Mouse (Mus musculus) heart, postnatal 0 days (tissue): Measurements from ENCODE around the gene Ghitm. TPM values are rescaled to one million over a fixed set of nuclear protein-coding genes. Genes with fewer than 3 reads are reported as not detected.
"Not testable (repeated sequence)": the region's sequence is repeated elsewhere in the genome, so short reads cannot be mapped to it uniquely, and the experiment has no call there.

Experiments
- ATAC-seq: fragments of 200-750 bp; cut with Nextera tagmentation; 2 replicates; pipeline ENCODE4 v1.8.0; 2017; ENCODE audit warnings: low read depth, moderate number of reproducible peaks, moderate library complexity; ENCODE audit not compliant: insufficient read depth
- DNase-seq: peaks from one replicate; pipeline ENCODE4 v3.0.0-alpha.2; 2016; ENCODE audit warnings: low spot score
- H3K27ac ChIP-seq: fragments of 300-500 bp; sonication (generic); 2 replicates; pipeline ENCODE4 v1.5.1; 2014; ENCODE audit warnings: low read depth, mild to moderate bottlenecking
- H3K27me3 ChIP-seq: fragments of 300-500 bp; sonication (generic); 2 replicates; pipeline ENCODE4 v1.6.1; 2014; ENCODE audit warnings: low read length, mixed read lengths; ENCODE audit not compliant: control insufficient read depth, insufficient read depth
- H3K36me3 ChIP-seq: fragments of 300-500 bp; sonication (generic); replicated peaks from 2 replicates; pipeline ENCODE4 v1.6.1; 2014; ENCODE audit warnings: low read length, mixed read lengths; ENCODE audit not compliant: control insufficient read depth, insufficient read depth
- H3K4me1 ChIP-seq: fragments of 300-500 bp; sonication (generic); 2 replicates; pipeline ENCODE4 v1.6.1; 2014; ENCODE audit warnings: antibody characterized with exemption; ENCODE audit not compliant: control insufficient read depth, insufficient read depth
- H3K4me2 ChIP-seq: fragments of 300-500 bp; sonication (generic); 2 replicates; pipeline ENCODE4 v1.6.1; 2014; ENCODE audit warnings: low read depth, mild to moderate bottlenecking, low read length, moderate library complexity
- H3K4me3 ChIP-seq: fragments of 300-500 bp; sonication (generic); 2 replicates; pipeline ENCODE4 v1.5.1; 2014; ENCODE audit warnings: low read depth, low read length
- H3K9ac ChIP-seq: fragments of 300-500 bp; sonication (generic); replicated peaks from 2 replicates; pipeline ENCODE4 v1.6.1; 2014; ENCODE audit warnings: low read depth, low read length, mixed read lengths
- H3K9me3 ChIP-seq: fragments of 300-500 bp; sonication (generic); replicated peaks from 2 replicates; pipeline ENCODE4 v1.6.1; 2016; ENCODE audit warnings: low read length; ENCODE audit not compliant: control insufficient read depth
- CTCF ChIP-seq: IDR thresholded peaks from 2 replicates; pipeline ENCODE4 v1.5.1; 2016; ENCODE audit warnings: antibody characterized with exemption, control low read depth, low read depth
- EP300 ChIP-seq: IDR thresholded peaks from 2 replicates; pipeline ENCODE4 v1.6.1; 2016; ENCODE audit warnings: antibody characterized with exemption, low read depth
- WGBS: fragments of 180-500 bp; shearing (Covaris S2); extraction: QIAGEN DNeasy Blood & Tissue Kit; methylation state at CpG from one replicate; pipeline ENCODE4 v1.1.7; 2014; 5-methylcytosine and 5-hydroxymethylcytosine counted together
- polyA plus RNA-seq: library from polyadenylated mRNA; unstranded; fragments of >200 nt; fragmentation: Nextera tagmentation; extraction: Ambion mirVana; gene quantifications from 2 replicates; pipeline ENCODE4 v1.2.1, GENCODE M21; 2015
- total RNA-seq: library from RNA; depleted of rRNA; stranded (reverse); fragments of >200 nt; gene quantifications from 2 replicates; pipeline ENCODE4 v1.2.3, GENCODE M21; 2014; ENCODE audit warnings: low replicate concordance

The Ghitm gene
- total and polyA plus RNA-seq, 2 experiments from 2014 or later, result 257 to 480 TPM

GRCm38 (mm10) chr14:37163277-37163956 is 28.3 kb upstream of the Ghitm start:
- H3K9me3 ChIP-seq, result no peaks in the 10 kb centered on the region
- no peaks in the 10 kb centered on the region for H3K36me3 ChIP-seq
- no peak for TF ChIP-seq CTCF
- ATAC-seq, result no peak
- no peak overlapping the region for H3K4me3 ChIP-seq
- no peaks in the 10 kb centered on the region for H3K27me3 ChIP-seq
- no peak for DNase-seq
- H3K4me2 ChIP-seq, result no peak overlapping the region
- H3K4me1 ChIP-seq, result no peaks in the 10 kb centered on the region
- WGBS, result 61% methylated on average over 4 of the region's 4 CpGs
- no peak overlapping the region for H3K27ac ChIP-seq
- H3K9ac ChIP-seq, result no peak overlapping the region

- no peak overlapping the region for H3K4me2 ChIP-seq
Measured at GRCm38 (mm10) chr14:37154391-37154790, 19.3 kb upstream of the Ghitm start.

GRCm38 (mm10) chr14:37139051-37139710 is 4.1 kb upstream of the Ghitm start:
- 70% methylated on average over 8 of the region's 8 CpGs for WGBS
- no peak for TF ChIP-seq CTCF
- no peak for TF ChIP-seq EP300
- Histone ChIP-seq H3K4me1 (no peaks in the 10 kb centered on the region), H3K9ac (no peak overlapping the region), H3K4me2 (no peak overlapping the region), H3K9me3 (no peaks in the 10 kb centered on the region), H3K27ac (no peak overlapping the region), H3K27me3 (no peaks in the 10 kb centered on the region), H3K36me3 (no peaks in the 10 kb centered on the region), H3K4me3 (no peak overlapping the region)
- DNase-seq, result no peak
- ATAC-seq, result no peak

More at GRCm38 (mm10) chr14:37154391-37154790, 19.3 kb upstream of the Ghitm start:
- H3K27ac ChIP-seq, result no peak overlapping the region
- no peaks in the 10 kb centered on the region for H3K4me1 ChIP-seq
- DNase-seq, result no peak
- no peaks in the 10 kb centered on the region for H3K27me3 ChIP-seq
- no peak for ATAC-seq
- TF ChIP-seq CTCF (no peak), EP300 (no peak)
- H3K9me3 ChIP-seq, result no peaks in the 10 kb centered on the region; the same call in 1 of the 2 replicates
- H3K36me3 ChIP-seq, result no peaks in the 10 kb centered on the region
- 91% methylated on average over 1 of the region's 1 CpGs for WGBS
- no peak overlapping the region for H3K9ac ChIP-seq
- H3K4me3 ChIP-seq, result no peak overlapping the region

GRCm38 (mm10) chr14:37137596-37137995 is 2.5 kb upstream of the Ghitm start:
- H3K36me3 ChIP-seq, H3K27me3 ChIP-seq, ATAC-seq, H3K9ac ChIP-seq, H3K4me3 ChIP-seq, H3K9me3 ChIP-seq, DNase-seq, H3K27ac ChIP-seq, H3K4me2 ChIP-seq, H3K4me1 ChIP-seq: not testable (repeated sequence)
- 69% methylated on average over 2 of the region's 3 CpGs for WGBS

GRCm38 (mm10) chr14:37136110-37136509 is 1.0 kb upstream of the Ghitm start:
- Histone ChIP-seq H3K4me3 (no peak overlapping the region), H3K4me1 (peaks cover 5% of the 10 kb centered on the region; the same call in 1 of the 2 replicates), H3K4me2 (no peak overlapping the region), H3K36me3 (peaks cover 19% of the 10 kb centered on the region), H3K27me3 (no peaks in the 10 kb centered on the region), H3K9me3 (no peaks in the 10 kb centered on the region), H3K27ac (no peak overlapping the region), H3K9ac (no peak overlapping the region)
- no peak for TF ChIP-seq EP300
- TF ChIP-seq CTCF, result no peak
- WGBS, result 67% methylated on average over 4 of the region's 4 CpGs
- ATAC-seq (no peak), DNase-seq (no peak)
